Mouse (Mus musculus) C2C12 (cell line): ENCODE results near the gene Rpa2. TPM values are rescaled to one million over a fixed set of nuclear protein-coding genes. Genes with fewer than 3 reads are reported as not detected.
"Not testable (repeated sequence)": the region's sequence is repeated elsewhere in the genome, so short reads cannot be mapped to it uniquely, and the experiment has no call there.

Source experiments
- H3K27me3 ChIP-seq: one replicate; pipeline ENCODE4 v1.6.1; 2011; ENCODE audit not compliant: control insufficient read depth, insufficient read depth, insufficient read length
- H3K36me3 ChIP-seq: one replicate; pipeline ENCODE4 v1.6.1; 2011; ENCODE audit not compliant: control insufficient read depth, insufficient read depth
- H3K4me3 ChIP-seq: one replicate; pipeline ENCODE4 v1.5.1; 2011; ENCODE audit warnings: mild to moderate bottlenecking, control low read depth; ENCODE audit not compliant: poor library complexity, insufficient read depth, severe bottlenecking
- H3K79me2 ChIP-seq: one replicate; pipeline ENCODE4 v1.6.1; 2011; ENCODE audit not compliant: control insufficient read depth, insufficient read depth
- H3K79me3 ChIP-seq: one replicate; pipeline ENCODE4 v1.6.1; 2011; ENCODE audit warnings: low read depth, control low read depth
- H3ac ChIP-seq: one replicate; pipeline ENCODE3; 2011; ENCODE audit warnings: low read depth; ENCODE audit not compliant: control insufficient read depth, insufficient read length
- CEBPB ChIP-seq: IDR thresholded peaks from one replicate; pipeline ENCODE4 v1.6.1; 2011; ENCODE audit warnings: low read depth, mild to moderate bottlenecking, control low read depth, moderate library complexity
- CTCF ChIP-seq: IDR thresholded peaks from one replicate; pipeline ENCODE4 v1.5.1; 2011; ENCODE audit not compliant: control insufficient read depth, insufficient read depth, insufficient read length
- FOSL1 ChIP-seq: IDR thresholded peaks from one replicate; pipeline ENCODE4 v1.8.0; 2011; ENCODE audit warnings: mild to moderate bottlenecking, low read length; ENCODE audit not compliant: poor library complexity, insufficient read depth, severe bottlenecking
- MAX ChIP-seq: IDR thresholded peaks from one replicate; pipeline ENCODE4 v1.6.1; 2011; ENCODE audit warnings: mild to moderate bottlenecking, control low read depth
- MYOD1 ChIP-seq: IDR thresholded peaks from one replicate; pipeline ENCODE4 v1.6.1; 2011; ENCODE audit warnings: low read depth; ENCODE audit not compliant: control insufficient read depth, insufficient read length
- MYOG ChIP-seq: IDR thresholded peaks from one replicate; pipeline ENCODE4 v1.6.1; 2011; ENCODE audit not compliant: control insufficient read depth, insufficient read length; ENCODE audit errors: extremely low read depth
- USF1 ChIP-seq: IDR thresholded peaks from one replicate; pipeline ENCODE4 v1.6.1; 2011; ENCODE audit warnings: low read depth, mild to moderate bottlenecking, control low read depth, moderate library complexity
- polyA plus RNA-seq: library from polyadenylated mRNA; unstranded; fragments of >200 nt; fragmentation: generic; extraction: Trizol; gene quantifications from one replicate; pipeline ENCODE4 v1.2.1, GENCODE M21; 2012; ENCODE audit warnings: missing spikeins

Rpa2 gene
- polyA plus RNA-seq, 1 experiment: 63.9 TPM

GRCm38 (mm10) chr4:132774905-132775304 is 6.8 kb downstream of the Rpa2 start:
- H3K36me3 ChIP-seq: peaks cover 92% of the 10 kb centered on the region
- H3ac ChIP-seq: no peak overlapping the region
- no peaks in the 10 kb centered on the region for H3K79me3 ChIP-seq
- no peak overlapping the region for H3K4me3 ChIP-seq
- peaks cover 8% of the 10 kb centered on the region for H3K79me2 ChIP-seq
- no peaks in the 10 kb centered on the region for H3K27me3 ChIP-seq
- TF ChIP-seq FOSL1: no peak

DNA sequence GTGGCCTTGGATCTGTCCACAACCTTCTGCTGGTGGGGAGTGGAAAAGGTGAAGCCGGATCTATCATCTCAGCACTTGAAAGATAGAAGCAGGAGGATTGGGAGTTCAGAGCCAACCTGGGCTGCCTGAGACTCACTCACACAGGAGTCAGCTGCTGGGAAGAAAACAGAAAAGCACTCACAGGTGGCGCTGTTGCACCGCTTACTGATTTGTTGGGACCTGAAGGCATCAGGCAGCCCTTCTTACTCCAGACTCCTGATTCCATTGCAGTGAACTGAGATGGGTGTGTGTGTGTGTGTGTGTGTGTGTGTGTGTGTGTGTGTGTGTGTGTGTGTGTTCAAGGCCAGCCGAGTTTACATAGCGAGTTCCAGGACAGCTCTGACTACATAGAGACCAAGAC is 8.6 kb downstream of the Rpa2 start:
- no peak overlapping the region for H3K4me3 ChIP-seq
- TF ChIP-seq MAX (no peak), CTCF (peak; percentile 53)
- peaks cover 80% of the 10 kb centered on the region for H3K36me3 ChIP-seq
- no peaks in the 10 kb centered on the region for H3K79me2 ChIP-seq
- no peaks in the 10 kb centered on the region for H3K27me3 ChIP-seq
- H3ac ChIP-seq: no peak overlapping the region
- H3K79me3 ChIP-seq: no peaks in the 10 kb centered on the region

DNA sequence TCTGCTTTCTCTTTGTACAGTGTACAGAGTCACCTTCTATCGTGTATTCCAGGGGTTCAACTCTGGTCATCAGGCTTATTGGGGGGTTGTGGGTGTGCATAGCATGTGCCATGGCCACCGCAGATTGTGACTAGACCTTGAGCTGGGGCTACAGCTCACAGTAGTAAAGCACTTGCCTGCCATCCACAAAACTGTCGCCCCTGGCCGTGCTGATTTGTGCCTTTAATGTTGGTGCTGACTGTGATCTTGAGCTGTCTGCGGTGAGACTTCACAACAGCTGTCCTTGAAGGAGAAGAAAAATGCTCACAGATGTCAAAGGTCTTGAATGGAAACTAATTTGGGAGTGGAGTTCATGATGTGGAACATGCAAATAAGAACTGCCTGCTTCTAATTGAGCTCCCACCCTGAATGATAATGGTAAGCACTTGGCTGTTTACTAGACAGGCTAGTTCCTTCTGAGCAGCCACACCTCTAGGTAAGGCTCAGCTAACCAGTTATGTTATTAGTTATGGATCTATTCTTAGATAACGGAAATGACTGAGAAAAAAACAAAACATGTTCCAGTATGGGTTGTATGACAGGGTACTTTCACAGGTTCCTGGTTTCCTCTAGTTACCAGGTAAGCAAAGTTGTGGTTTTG is 10.6 kb downstream of the Rpa2 start:
- TF ChIP-seq MYOG: no peak
- Histone ChIP-seq H3K27me3 (no peaks in the 10 kb centered on the region), H3K79me3 (no peaks in the 10 kb centered on the region), H3K4me3 (no peak overlapping the region), H3ac (no peak overlapping the region), H3K36me3 (peaks cover 63% of the 10 kb centered on the region), H3K79me2 (no peaks in the 10 kb centered on the region)

- Histone ChIP-seq H3K36me3 (peaks cover 47% of the 10 kb centered on the region), H3K79me3 (no peaks in the 10 kb centered on the region), H3K4me3 (no peak overlapping the region), H3K79me2 (no peaks in the 10 kb centered on the region), H3K27me3 (no peaks in the 10 kb centered on the region), H3ac (no peak overlapping the region)
- TF ChIP-seq CTCF: no peak
- no peak for TF ChIP-seq MYOG
- no peak for TF ChIP-seq USF1
- TF ChIP-seq MAX: no peak
- no peak for TF ChIP-seq CEBPB
- TF ChIP-seq MYOD1: no peak
- TF ChIP-seq FOSL1: no peak
These were observed 12.2 kb downstream of the Rpa2 start for GRCm38 (mm10) chr4:132780288-132780687.

DNA sequence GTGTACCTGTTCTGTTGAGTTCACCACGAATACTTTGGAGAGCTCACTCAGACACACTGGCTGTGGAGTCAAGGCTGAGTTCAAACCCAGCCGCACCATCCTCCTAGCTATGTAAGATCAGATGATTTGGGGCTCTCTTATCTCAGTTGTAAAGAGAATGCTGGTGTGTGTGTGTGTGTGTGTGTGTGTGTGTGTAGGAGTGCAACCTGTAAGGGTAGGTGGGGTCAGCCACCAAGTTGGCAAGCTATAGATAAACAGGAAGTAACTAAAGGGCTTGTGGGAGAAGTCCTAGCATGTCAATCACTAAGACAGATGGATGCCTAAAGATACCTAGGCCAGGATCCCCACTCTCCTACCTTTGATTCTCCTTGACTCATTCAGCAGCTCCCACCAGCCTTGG is 15.6 kb downstream of the Rpa2 start:
- peaks cover 15% of the 10 kb centered on the region for H3K36me3 ChIP-seq
- H3K79me3 ChIP-seq: no peaks in the 10 kb centered on the region
- no peaks in the 10 kb centered on the region for H3K79me2 ChIP-seq
- H3ac ChIP-seq: no peak overlapping the region
- no peak overlapping the region for H3K4me3 ChIP-seq
- no peak for TF ChIP-seq CTCF
- TF ChIP-seq FOSL1: no peak
- TF ChIP-seq MYOD1: no peak
- no peak for TF ChIP-seq USF1
- no peak for TF ChIP-seq MAX
- no peak for TF ChIP-seq MYOG
- TF ChIP-seq CEBPB: no peak
- no peaks in the 10 kb centered on the region for H3K27me3 ChIP-seq

DNA sequence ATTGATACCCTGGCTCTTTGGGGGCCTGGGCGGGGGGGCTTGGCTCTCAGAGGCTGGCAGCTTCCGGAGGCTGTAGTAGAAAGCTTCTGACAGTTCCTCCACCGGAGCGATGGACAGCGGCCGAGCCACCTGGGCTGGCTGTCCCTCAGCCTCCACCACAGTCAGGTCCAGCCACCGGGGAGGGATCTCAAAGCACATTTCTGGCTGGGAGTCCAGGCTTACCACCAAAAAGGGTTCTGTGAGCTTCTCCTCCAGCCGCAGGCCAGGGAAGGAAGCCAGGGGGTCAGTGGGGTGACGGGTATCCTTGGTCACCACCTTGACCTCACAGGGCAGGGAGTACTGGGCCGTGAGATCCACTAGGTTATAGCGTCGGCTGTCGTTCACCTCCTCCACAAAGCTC is 17.1 kb downstream of the Rpa2 start:
- Histone ChIP-seq H3K79me2 (no peaks in the 10 kb centered on the region), H3K36me3 (peaks cover 6% of the 10 kb centered on the region), H3K79me3 (no peaks in the 10 kb centered on the region), H3ac (no peak overlapping the region), H3K4me3 (no peak overlapping the region), H3K27me3 (no peaks in the 10 kb centered on the region)
- TF ChIP-seq CEBPB (no peak), CTCF (no peak), MYOG (no peak), FOSL1 (no peak), USF1 (no peak), MAX (no peak), MYOD1 (no peak)

GRCm38 (mm10) chr4:132789731-132790130 is 21.6 kb downstream of the Rpa2 start:
- TF ChIP-seq CEBPB (no peak), CTCF (no peak), MYOG (no peak), USF1 (no peak), MYOD1 (no peak), MAX (no peak), FOSL1 (no peak)
- no peaks in the 10 kb centered on the region for H3K79me3 ChIP-seq
- H3ac ChIP-seq: no peak overlapping the region
- H3K36me3 ChIP-seq: no peaks in the 10 kb centered on the region
- H3K79me2 ChIP-seq: no peaks in the 10 kb centered on the region
- peaks cover 11% of the 10 kb centered on the region for H3K27me3 ChIP-seq
- no peak overlapping the region for H3K4me3 ChIP-seq

DNA sequence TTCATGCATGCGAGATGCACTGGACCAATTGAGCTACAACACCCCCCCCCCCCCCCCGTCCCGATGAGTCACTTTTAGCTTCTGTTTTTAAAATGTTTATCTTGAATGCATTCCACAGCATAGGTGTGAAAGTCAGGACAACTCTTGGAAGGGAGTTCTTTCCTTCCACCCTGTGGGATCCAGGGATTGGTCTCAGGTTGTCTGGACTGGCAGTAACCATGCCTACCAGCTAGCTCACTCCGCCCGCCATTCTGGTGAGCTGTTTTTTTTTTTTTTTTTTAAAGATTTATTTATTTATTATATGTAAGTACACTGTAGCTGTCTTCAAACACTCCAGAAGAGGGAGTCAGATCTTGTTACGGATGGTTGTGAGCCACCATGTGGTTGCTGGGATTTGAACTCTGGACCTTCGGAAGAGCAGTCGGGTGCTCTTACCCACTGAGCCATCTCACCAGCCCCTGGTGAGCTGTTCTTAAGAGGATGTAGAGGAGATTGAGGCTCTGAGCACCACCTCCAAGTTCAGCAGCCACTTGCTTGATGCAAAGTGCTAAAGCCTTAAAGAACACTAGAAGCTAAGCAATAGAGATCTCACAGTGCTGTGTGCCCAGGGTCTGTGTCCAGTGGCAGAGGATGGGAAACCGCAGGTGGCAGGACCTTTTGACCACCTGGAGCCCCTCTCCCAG is 25.3 kb downstream of the Rpa2 start:
- not testable (repeated sequence) for H3K79me2 ChIP-seq, H3K79me3 ChIP-seq, H3ac ChIP-seq, H3K36me3 ChIP-seq, H3K4me3 ChIP-seq
- peaks cover 14% of the 10 kb centered on the region for H3K27me3 ChIP-seq
